Mouse (Mus musculus): ENCODE data around the gene Smg6. TPM values are rescaled to one million over a fixed set of nuclear protein-coding genes. Genes with fewer than 3 reads are reported as not detected.
"Not testable (repeated sequence)": the region's sequence is repeated elsewhere in the genome, so short reads cannot be mapped to it uniquely, and the experiment has no call there.

The Smg6 gene
- polyA plus RNA-seq, 1 experiment: 6.6 TPM

DNA sequence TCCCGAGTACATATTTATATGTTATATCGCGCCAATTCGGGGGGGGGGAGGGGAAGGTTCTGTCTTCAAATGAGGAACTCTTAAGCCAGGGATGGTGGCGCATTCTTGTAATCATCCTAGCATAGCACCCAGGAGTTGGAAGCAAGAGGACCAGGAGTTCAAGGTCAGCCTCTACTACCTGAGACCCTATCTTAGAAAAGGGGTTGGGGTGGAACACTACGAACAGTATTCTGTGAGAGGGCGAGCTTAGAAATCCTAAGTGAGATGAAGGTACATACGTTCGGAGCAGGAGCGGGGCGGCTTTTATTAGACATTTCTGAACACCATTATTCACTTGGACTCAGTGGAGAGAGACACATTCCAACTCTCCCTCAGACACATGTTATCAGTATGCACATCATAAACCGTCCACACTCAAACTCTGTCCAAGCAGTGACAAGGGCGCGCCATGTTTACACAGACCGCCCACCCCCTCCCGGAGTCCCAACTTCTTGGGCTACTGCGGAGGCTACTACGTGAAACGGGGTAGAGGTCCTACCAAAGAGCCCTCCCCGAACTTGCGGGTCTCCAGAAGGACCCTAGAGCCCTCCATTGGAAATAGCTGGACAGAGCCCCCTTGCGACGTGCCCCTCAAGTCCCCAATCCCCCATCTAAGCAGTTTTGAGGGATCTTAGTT lies 243.9 kb downstream of the Smg6 start, which contains the start of gene Hic1:
Gene Hic1 (minus strand): TSS at position 115 of the 676 bp plus-strand sequence.
- H3K4me1 ChIP-seq (ENCODE audit: control insufficient read depth, insufficient read depth, insufficient read length, low read length): peaks cover 5% of the 10 kb centered on the region; the same call in 1 of the 2 replicates
- peak within 1 kb of the TSS; percentile 84 for H3K4me3 ChIP-seq (ENCODE audit: insufficient read depth, low read depth, low read length)
- H3K27ac ChIP-seq (replicated peaks; ENCODE audit: low read depth, low read length): peak within 1 kb of the TSS; percentile 79

DNA sequence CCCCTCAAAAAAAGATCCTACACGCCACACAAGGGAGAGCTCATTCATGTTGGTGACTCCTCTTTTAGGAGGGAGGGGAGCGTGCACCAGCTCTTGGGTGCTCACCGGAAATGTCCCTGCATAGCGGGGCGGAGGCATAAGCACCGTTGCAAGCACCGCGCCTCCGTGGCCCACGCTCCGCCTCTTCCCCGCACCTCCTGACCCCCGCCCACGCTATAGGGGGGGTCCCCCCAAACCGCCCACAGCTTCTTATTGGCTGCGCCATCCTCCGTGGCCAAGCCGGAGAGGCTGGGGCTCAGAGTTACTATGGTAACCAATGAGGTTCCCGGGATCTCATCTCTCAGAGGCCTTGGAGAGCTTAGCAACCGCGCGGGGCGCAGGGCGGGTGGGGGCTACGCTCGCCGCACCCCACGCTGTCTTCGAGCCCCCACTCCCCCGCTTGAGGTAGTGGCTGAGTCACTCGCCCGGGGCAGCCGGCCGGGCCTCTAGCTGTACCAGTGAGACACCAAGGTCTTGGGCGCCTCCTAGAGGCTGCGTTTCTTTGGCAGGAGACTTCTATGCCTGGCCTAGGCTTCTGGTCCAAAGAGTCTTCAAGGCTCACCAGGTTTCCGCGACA lies 244.6 kb downstream of the Smg6 start:
- Histone ChIP-seq H3K4me3 (ENCODE audit: insufficient read depth, low read depth, low read length) (peak overlapping the region; percentile 84), H3K27ac (replicated peaks; ENCODE audit: low read depth, low read length) (no peak overlapping the region), H3K4me1 (ENCODE audit: control insufficient read depth, insufficient read depth, insufficient read length, low read length) (peaks cover 4% of the 10 kb centered on the region; the same call in 1 of the 2 replicates)

DNA sequence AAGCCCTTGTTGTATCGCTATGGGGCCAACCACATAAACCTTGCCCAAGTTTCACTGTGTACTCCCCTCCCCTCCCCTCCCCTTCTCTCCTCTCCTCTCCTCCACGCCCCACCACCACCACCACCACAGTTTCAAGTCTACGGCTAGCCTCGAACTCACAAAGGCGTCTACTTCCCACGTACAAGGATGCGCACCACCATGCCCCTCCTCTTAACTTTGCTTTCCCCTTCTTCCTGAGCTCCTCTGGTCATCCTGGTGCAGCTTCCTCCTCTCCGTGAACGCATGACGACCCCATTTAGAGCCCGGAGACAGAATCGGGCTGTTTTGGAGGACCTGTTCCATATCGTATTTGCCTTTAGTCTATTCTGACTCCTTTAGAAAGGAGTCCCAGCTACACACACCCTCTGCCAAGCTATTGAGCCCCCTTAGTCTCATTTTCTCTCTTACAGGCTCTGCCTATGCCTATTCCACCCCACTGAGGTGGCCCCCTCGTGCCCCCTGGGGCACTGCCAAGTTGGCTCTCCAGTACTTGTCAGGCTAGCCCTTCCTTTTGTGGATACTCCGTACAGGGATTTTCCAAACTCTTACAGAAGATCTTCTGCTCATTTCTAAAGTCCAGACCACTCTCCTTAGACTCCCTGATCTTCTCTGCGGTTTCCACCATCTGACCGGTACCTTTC lies 245.7 kb downstream of the Smg6 start:
- no peaks in the 10 kb centered on the region; the same call in 1 of the 2 replicates for H3K4me1 ChIP-seq (ENCODE audit: control insufficient read depth, insufficient read depth, insufficient read length, low read length)
- no peak overlapping the region for H3K4me3 ChIP-seq (ENCODE audit: insufficient read depth, low read depth, low read length)
- no peak overlapping the region for H3K27ac ChIP-seq (replicated peaks; ENCODE audit: low read depth, low read length)

DNA sequence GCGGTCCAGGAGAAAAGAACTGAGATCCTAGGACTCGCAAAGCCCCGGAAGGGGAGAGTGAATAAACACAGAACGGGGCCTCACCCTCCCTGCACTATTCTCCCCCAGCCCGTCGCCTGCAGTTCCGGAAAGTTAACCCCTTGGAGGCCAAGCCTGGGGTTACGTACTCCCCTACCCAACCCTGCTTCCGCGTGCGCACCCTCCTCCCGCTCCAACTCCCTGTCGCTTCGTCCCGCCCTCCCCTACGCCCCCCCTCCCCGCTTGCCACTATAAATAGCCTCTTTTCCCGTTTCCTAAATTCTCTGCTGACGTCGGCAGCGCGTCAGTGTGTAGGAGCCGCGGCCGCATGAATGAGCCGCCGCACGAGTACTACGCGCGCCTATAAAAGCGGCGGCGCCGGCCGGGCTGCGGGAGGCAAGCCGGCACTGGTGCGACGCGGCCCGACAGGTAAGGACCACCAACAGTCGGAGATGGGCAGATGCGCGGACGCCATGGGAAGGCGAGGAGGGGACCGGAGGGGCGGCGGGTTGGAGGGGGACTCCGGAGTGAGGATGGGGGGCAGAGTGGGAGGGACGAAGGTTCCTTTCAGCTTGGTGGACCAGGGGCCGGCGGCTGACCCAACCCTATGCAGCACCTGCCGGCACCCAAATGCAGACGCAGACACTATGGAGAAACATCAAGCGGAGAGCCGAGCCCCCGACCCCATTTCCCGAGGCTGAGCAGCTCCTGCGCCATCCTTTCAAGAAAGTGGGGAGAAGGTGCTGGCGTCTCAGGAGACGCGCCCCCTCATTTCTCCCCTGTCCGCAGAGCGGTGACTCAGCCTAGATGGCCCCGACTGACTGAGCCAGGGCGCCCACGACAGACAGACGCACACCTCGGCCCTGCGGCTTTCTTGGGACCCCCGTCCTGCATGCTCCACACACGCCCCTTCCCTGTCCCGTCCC lies 246.8 kb downstream of the Smg6 start:
- Histone ChIP-seq H3K4me1 (ENCODE audit: control insufficient read depth, insufficient read depth, insufficient read length, low read length) (no peaks in the 10 kb centered on the region; the same call in 1 of the 2 replicates), H3K27ac (replicated peaks; ENCODE audit: low read depth, low read length) (no peak overlapping the region), H3K4me3 (ENCODE audit: insufficient read depth, low read depth, low read length) (peak overlapping the region; percentile 60)

DNA sequence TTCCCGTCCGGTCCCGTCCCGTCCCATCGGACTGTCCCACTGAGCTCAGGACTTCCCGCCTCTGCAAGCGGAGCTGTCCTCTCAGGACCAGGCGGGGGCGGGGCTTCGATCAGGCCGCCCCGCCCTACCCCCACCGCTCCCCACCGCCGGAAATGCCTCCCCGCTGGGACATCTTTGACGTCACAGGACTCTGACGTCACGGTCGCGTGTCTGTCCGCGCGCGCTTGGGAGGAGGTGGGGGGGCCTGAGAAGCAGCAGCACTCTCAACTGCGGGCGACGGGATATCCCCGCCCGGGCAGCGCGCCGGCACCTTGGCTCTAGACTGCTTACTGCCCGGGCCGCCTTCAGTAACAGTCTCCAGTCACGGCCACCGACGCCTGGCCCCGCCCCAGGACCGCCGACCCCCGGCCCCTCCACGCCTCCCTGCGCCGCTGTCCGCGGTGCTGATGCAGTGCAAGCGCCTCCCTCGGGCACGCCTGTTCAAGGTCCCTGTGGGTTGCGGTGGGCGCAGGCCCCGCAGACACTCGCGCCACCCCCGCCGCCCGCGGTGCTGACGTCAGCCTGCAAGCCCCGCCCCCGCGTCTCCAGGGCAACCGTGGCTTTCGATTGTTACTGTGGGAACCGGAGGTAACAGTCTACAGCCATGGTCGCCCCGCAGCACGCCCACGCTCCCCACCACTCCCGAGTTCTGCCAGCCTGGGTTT lies 247.6 kb downstream of the Smg6 start:
- no peak overlapping the region for H3K27ac ChIP-seq (replicated peaks; ENCODE audit: low read depth, low read length)
- no peaks in the 10 kb centered on the region; the same call in 1 of the 2 replicates for H3K4me1 ChIP-seq (ENCODE audit: control insufficient read depth, insufficient read depth, insufficient read length, low read length)

DNA sequence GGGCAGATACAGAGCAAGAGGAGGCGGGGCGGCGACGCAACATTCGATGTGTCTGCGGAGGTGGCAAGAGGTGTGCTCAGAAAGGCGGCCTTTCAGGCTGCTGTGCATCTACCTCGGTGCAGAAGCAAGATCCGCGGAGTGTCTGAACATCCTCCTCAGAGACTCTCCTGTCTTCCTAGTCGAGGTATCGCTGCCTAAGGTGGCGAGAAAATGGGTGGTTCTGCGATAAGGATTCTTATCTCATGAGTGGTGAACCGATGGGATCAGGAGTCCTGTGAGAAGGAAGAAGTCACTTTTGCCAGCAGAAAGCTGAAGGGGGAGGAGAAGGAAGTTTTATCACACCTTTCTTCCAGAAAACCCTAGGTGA lies 248.2 kb downstream of the Smg6 start:
- H3K4me1 ChIP-seq (ENCODE audit: control insufficient read depth, insufficient read depth, insufficient read length, low read length): no peaks in the 10 kb centered on the region; the same call in 1 of the 2 replicates
- H3K27ac ChIP-seq (replicated peaks; ENCODE audit: low read depth, low read length): no peak overlapping the region
- peak overlapping the region; percentile 72 for H3K4me3 ChIP-seq (ENCODE audit: insufficient read depth, low read depth, low read length)

More for the DNA sequence above, 247.6 kb downstream of the Smg6 start:
- H3K4me3 ChIP-seq (ENCODE audit: insufficient read depth, low read depth, low read length): peak overlapping the region; percentile 72

DNA sequence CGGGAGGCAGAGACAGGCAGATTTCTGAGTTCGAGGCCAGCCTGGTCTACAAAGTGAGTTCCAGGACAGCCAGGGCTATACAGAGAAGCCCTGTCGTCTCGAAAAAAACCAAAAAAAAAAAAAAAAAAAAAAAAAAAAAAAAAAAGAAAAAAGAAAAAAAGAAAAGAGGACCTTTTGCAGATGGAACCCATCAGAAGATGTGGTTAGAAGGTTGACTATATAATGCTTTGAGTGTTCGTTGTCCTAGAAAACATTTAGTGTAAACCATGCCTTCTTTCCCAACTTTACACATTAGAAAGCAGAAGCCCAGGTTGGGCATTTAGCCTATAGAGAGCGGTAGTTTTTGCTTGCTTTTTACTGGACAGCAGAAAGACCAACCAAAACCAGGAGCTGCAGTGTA lies 249.0 kb downstream of the Smg6 start:
- H3K4me3 ChIP-seq (ENCODE audit: insufficient read depth, low read depth, low read length); H3K4me1 ChIP-seq (ENCODE audit: control insufficient read depth, insufficient read depth, insufficient read length, low read length); H3K27ac ChIP-seq (replicated peaks; ENCODE audit: low read depth, low read length): not testable (repeated sequence)

DNA sequence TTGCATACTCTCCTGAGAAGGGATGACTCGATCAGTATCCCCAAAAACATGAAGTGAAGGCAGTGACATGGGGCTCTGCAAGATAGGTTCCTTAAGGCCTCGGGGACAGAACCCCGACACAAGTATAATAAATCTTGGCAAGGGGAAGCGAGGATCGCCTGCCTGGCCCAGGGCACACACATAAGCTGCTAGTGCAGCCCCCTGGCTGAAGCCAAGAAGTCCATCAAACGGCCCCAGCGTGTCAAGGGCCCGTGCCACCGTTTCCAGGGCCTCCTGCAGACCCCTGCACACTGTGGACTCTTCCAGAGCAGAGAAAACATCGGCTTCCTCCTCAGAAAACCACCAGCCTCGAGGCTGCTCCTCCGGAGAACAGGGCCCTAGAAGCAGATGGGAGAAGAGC lies 252.4 kb downstream of the Smg6 start:
- Histone ChIP-seq H3K4me1 (ENCODE audit: control insufficient read depth, insufficient read depth, insufficient read length, low read length) (no peaks in the 10 kb centered on the region), H3K4me3 (ENCODE audit: insufficient read depth, low read depth, low read length) (peak overlapping the region; percentile 87), H3K27ac (replicated peaks; ENCODE audit: low read depth, low read length) (no peak overlapping the region)

DNA sequence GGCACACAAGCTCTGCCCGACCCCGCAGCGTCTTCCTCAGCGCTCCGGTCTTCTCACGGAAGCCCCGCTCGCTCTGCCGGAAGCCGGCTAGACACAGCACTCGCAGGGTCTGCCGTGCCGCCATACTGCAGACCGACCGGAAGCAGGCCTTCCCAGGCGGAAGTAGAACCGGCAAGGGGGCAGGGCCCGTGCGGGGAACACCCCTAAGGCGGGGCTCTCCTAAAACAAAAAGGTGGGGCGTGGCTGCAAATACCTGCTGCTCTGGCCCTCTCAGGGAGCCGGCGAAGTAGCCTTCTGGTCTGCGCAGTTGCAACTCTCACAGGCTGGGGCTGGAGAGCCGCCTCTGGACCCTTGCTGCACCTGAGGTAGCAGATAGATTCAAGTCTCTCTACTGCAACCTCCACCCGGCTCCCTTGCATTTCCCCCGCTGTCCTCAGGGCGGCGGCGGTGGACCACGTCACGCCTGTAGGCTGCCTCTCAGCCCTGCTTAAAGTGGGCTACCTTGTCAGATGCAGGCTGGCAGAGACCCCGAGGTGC lies 253.1 kb downstream of the Smg6 start, which contains the start of gene Ovca2:
Gene Ovca2 (minus strand): TSS at position 164 of the 537 bp plus-strand sequence.
- peak within 1 kb of the TSS; percentile 87 for H3K4me3 ChIP-seq (ENCODE audit: insufficient read depth, low read depth, low read length)
- no peaks in the 10 kb centered on the region for H3K4me1 ChIP-seq (ENCODE audit: control insufficient read depth, insufficient read depth, insufficient read length, low read length)
- peak within 1 kb of the TSS; percentile 70 for H3K27ac ChIP-seq (replicated peaks; ENCODE audit: low read depth, low read length)

DNA sequence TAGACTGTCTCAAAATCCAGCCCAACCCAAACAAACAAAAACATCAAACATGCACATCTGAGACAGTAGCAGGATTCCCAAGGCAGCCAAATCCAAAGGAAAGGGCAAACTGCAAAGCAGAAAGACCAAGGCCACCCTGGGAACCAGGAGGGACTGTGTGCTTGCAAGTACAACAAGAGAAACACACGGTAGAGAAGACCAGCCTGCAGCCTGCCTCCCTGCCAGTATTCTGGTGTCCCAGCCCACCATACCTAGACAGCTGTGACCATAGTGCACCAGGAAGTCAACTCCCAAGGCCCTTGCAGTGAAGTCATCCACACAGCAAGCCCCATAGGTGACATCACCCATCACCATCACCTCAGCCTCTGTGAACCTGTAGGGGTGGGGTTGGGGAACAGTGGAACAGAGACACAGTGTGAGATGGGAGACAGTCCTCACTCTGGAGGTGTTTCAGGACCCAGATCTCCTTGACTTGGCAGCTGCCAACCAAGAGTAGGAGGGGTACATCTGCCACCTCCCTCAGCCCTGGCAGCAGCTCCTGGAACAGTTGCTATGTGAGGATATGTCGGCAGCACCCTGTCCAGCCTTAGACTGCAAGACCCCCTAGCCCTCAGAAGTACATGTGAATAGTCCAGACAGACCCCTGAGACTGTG lies 258.4 kb downstream of the Smg6 start:
- H3K27ac ChIP-seq (replicated peaks; ENCODE audit: low read depth, low read length): no peak overlapping the region
- H3K4me1 ChIP-seq (ENCODE audit: control insufficient read depth, insufficient read depth, insufficient read length, low read length): no peaks in the 10 kb centered on the region
- H3K4me3 ChIP-seq (ENCODE audit: insufficient read depth, low read depth, low read length): no peak overlapping the region

DNA sequence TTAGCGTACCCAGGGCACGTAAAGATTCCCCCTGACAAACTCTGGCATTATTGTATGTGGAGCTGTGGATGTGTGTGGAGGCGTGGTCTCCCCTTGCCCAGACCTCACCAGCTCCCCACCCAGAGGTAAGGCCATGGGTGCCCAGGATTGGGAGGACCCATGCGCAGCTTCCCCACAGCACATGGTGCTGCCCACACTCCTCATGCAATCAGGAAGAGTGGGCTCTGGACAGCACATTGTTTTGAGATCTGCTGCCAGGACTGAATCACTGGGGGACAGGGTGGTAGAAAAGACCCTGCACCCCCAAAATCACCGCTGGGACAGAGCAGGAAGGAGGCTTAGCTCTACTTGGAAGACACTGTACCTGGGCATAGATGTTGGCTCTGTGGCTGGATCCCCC lies 258.9 kb downstream of the Smg6 start:
- H3K27ac ChIP-seq (replicated peaks; ENCODE audit: low read depth, low read length): no peak overlapping the region
- H3K4me3 ChIP-seq (ENCODE audit: insufficient read depth, low read depth, low read length): no peak overlapping the region
- peaks cover 2% of the 10 kb centered on the region; the same call in 1 of the 2 replicates for H3K4me1 ChIP-seq (ENCODE audit: control insufficient read depth, insufficient read depth, insufficient read length, low read length)

DNA sequence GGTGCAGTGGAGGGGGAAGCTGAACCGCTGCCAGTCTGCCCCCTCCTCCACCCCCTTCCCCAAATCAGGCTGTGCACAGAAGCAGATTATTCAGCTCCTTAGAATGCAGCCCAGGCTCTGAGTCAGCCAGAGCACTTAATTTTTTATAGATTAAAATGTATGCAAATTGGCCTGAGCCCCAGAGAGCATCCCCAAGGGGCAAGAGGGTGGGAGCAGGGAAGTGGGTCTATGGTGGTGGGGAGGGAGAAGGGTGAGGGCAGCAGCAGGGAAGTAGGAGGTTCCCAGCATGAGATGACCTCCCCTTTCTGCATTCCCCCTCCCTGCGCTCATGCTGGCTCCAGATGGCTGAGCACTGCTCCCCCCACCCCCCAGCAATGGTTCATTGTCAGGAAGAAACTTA lies 259.4 kb downstream of the Smg6 start:
- Histone ChIP-seq H3K27ac (replicated peaks; ENCODE audit: low read depth, low read length) (no peak overlapping the region), H3K4me1 (ENCODE audit: control insufficient read depth, insufficient read depth, insufficient read length, low read length) (peaks cover 2% of the 10 kb centered on the region; the same call in 1 of the 2 replicates), H3K4me3 (ENCODE audit: insufficient read depth, low read depth, low read length) (no peak overlapping the region)

DNA sequence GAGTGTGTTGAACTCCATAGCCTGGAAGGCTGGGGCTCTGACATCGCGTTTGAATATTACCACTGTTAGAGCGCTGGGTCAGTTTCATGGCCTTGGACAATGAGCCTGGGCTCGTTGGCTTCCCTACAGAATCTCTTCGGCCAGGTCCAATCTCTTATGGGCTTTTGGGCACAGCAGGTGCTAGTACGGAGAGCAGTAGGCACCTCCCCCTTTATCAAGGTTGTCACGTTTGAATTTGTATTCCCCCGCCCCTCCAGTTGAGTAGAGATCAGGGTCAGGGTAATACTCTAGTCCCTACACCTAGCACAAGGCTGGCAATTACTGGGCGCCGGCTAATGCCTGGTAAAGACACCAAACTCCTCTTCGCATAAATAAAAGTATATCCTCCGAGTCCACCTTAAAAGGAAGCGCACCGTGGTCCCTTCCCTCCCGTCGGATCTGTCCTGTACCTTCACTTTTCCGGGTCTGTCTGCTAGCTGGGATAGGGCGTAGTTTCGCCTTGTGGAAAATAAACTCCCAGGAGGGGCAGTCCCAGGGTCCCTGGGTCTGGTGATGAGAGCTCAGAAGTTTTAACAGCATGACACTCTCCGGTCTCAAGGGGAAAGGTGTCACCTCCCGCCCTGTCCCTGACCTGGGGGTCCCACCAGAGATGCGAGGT lies 264.2 kb downstream of the Smg6 start:
- Histone ChIP-seq H3K4me3 (ENCODE audit: insufficient read depth, low read depth, low read length) (peak overlapping the region; percentile 79), H3K27ac (replicated peaks; ENCODE audit: low read depth, low read length) (peak overlapping the region; percentile 24; the same call in 1 of the 2 replicates), H3K4me1 (ENCODE audit: control insufficient read depth, insufficient read depth, insufficient read length, low read length) (peaks cover 2% of the 10 kb centered on the region; the same call in 1 of the 2 replicates)
